Mouse (Mus musculus) frontal cortex, postnatal 14 days (tissue): ENCODE data around the gene Smg1.
A peak's percentile ranks its signal among the peaks of the same experiment; 100 is the strongest.

Experiments
- DNase-seq, 2 experiments: peaks; one replicate each; pipeline ENCODE4 v3.0.0; 2022; ENCODE audit warnings: low spot score in 2 of 2

Smg1 gene

DNA sequence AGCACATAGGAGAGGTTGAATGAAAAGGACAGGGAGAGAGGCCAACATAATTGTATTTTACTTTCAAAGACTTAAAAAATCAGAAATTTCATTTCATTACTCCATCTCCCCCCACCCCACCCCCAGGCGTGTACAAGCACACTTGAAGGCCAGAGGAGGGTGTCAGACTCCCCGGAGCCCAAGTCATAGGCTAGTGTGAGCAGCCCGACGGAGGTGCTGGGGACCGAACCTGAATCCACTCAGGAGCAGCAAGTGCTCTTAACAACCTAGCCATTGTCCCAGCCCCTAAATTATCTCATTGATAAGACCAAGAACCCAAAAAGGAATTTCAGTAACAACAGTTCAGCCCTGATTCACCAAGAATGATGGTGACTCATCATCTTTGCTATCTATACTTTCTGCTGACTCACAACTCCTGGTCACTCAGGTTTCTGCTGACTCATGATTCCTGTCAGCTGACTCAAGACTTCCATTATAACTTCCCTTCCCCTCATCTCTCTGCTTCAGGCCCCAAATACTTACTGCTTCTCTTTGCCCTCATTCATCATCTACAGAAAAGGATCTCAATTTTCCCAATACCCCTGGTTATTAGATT is 138.9 kb downstream of the Smg1 start:
- no peak for DNase-seq

DNA sequence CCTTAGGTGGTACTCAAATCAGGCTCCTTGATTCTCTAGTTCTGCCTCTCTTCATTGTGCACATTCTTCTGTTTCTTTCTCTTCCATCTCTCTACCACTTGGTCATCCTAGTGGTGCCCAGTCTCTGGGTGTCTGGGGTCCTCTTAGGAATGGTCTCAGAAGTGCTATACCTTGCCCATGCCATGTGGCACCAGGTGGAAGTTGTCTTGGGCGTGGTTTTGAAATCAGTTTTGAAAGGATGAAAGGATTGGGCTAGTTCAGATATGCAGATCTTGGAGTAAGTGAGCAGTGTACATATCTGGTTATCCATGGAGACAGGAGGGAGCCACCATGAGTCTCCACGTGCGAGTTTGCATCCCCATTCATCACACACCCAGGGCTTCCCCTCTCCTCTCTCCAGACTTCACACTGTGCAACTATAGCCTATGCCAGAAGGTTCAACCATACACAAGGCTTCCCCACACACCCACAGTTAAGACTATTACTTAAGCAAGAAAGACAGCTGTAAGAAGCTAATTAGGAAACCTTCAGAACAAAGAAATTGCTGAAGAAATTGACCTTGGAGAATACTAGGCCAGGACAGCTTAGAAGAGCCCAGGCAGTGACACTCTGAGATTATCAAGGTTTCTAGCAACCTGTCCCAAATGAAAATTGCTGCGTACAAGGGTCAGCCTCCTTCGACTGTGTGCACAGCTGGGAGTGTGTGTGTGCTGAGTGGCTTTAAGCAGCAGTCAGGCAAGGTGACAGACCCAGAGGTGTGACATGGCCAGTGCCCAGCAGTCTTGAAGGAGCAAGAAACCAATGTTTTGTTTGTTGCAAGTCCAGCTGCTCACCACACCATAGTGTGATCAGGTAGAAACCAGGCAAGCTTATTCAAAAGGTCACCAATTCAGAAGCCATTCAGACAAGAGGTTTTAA is 139.7 kb downstream of the Smg1 start:
- DNase-seq: no peak

DNA sequence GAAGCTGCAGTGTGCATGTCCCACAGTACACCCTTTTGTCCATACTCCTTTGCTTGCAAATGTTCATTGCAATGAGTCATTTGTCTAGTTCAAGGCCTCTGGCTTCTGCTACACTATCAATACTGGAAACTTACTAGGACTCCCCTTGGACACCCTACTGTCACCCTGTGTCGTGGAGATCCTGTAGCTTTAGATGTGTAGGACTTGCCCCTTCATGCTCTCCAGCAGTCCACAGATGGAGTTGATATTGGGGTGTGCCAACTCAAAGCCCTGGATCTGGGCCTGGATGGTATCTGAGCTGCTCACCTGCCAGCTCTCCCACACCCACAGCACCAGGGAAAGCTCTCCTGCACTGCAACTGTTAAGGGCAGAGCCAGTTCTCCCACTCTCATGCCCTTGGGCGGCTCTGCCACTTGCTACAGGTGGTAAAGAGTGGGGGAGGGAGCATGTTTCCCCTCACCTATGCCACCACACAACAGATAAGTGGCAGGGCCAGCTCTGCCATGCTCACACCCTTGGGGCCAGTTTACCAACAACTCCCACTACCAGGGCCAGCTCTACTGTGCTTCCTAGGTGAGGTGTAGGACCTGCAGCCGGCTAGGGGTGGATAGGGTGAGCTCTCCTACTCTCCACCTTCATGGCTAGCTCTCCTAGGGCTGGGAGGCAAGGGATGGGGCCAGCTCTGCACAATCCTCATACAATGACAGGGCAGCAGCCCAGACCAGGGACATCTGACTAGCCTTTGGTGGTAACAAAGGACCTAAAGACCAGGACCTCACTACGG is 140.6 kb downstream of the Smg1 start:
- DNase-seq: no peak

DNA sequence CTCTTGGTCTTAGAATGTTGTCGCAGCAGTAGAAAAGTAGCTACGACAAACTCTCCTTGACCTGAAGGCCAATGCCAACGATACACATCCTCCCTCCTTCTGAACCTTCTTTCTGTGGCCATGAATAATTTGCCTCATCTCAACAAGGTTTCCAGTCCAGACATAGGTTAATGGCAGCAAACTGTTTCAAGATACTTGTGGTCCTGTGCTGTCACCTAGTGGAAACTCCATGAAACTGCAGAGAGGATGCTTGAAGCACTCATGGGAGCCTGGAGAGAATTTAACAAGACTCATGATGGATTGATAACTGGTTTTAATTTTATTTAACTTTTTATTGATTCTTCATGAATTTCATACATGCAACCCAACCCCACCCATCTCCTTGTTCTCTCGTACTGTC is 141.2 kb downstream of the Smg1 start:
- peak in 1 of 2 experiments; percentile 46 for DNase-seq

DNA sequence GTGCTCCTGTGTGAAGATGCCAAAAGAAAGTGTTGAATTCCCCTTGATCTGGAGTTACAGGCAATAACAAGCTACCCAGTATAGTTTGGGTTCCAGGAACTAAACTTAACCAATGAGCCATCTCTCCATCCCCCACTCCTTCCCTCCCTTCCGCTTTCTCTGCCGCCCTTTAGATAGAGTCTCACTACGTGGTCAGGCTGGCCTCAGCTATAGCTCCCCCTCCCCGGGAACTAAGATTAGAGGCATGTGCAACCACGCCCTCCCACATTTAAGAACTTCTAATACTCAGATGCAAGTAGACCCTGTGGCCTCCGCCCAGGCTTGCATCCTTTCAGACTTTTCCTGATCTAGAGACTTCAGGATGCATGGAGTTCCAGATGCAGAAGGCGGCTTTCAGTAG is 145.9 kb downstream of the Smg1 start:
- DNase-seq: no peak
